Mouse (Mus musculus) cerebellum, postnatal 10 days (tissue): ENCODE results near the gene Zfp740.
"Not testable (repeated sequence)": the region's sequence is repeated elsewhere in the genome, so short reads cannot be mapped to it uniquely, and the experiment has no call there.

ENCODE experiments used
- DNase-seq, 2 experiments: peaks; one replicate each; pipeline ENCODE4 v3.0.0; 2021; ENCODE audit warnings: mixed read lengths in 2 of 2

Zfp740 gene

DNA sequence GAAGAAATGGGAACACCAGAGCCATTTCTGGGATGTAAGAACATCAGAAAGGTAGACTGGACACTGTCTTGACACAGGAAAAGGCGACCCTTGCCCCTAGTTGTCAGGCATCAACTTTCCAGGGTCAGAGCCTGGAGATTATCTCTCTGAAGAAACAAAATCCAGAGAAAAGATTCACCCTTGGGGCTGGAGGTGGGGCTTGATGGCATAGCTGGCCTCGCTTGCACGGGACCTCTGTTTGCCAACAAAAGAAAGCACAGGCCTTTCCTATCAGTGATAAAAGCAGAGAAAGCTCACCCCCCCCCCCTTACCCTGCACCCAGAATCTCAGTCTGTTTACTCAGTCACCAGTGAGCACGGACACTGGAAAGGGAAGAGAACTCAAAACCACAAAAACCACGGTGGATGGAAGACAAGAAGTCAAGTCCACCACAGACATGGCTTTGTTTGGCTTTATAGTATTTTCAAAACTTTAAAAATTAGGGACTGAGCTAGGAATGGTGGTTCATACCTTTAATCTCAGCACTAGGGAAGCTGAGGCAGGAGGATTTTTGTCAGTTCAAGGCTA is 10.1 kb upstream of the Zfp740 start:
- no peak for DNase-seq

DNA sequence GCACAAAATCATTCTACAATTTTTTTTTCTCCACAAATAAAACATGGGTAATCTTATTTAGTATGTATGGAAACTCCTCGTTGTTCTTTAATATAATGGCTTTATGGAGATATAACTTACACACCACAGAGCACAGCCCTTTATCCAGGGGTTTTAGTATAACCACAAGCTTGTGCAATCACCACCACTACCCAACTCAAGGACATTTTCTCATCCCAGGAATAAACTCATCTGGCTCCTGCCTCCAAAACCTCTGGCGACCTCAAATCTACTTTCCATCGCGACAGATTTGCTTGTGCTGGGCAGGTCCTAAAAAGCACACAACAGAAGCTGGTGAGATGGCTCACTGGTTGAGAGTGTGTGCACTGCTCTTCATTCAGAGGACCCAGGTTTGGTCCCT is 9.4 kb upstream of the Zfp740 start:
- DNase-seq, result no peak

DNA sequence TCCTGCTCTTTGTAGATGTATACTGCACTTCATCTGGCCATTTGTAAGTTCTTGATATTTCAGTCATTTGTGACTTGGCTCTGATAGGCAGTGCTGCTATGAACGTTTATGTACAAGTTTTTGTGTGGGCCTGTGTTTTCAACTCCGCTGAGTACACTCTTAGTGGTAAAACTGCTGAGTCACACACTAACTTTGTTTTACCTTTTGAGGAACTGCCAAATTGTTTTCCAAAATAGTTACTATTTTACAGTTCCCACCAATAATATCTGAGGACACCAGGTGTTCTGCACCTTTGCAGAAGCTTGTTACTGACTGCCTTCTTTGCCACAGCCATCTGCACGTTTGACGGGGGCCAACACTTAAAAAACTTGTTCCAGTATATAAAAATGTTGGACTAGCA is 8.6 kb upstream of the Zfp740 start:
- DNase-seq, result no peak

DNA sequence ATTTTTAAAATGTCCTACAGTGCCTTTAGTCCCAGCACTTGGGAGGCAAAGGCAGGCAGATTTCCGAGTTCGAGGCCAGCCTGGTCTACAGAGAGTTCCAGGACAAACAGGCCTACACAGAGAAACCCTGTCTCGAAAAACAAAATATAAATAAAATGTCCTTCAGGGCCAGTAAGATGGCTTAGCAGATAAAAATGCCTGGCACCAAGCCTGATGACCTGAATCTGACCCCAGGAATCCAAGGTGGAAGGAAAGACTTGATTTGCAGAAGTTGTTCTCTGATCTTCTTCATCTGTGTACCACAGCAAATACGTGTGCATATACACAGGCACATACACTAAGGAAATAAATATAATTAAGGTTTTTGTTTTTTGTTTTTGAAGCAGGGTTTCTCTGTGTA is 7.7 kb upstream of the Zfp740 start:
- no peak for DNase-seq

DNA sequence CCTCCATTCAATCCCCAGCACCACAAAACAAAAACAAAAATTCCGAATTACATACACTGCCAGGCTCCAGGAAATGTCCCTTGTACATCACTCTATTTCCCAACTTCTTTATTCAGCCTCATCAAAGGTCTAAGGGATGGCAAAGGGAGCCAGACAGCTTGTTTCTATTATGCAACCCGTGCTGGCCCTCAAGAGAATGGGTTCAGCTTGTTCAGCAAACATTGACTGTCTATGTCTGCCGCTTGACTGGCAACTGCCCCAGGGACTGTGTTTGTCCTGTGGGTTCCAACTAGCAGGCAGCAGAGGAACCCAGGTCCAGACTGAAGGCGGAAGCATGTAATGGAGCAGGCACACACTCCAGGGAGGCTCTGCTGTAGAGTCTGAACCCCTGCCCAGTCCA is 4.2 kb upstream of the Zfp740 start:
- DNase-seq, result no peak

DNA sequence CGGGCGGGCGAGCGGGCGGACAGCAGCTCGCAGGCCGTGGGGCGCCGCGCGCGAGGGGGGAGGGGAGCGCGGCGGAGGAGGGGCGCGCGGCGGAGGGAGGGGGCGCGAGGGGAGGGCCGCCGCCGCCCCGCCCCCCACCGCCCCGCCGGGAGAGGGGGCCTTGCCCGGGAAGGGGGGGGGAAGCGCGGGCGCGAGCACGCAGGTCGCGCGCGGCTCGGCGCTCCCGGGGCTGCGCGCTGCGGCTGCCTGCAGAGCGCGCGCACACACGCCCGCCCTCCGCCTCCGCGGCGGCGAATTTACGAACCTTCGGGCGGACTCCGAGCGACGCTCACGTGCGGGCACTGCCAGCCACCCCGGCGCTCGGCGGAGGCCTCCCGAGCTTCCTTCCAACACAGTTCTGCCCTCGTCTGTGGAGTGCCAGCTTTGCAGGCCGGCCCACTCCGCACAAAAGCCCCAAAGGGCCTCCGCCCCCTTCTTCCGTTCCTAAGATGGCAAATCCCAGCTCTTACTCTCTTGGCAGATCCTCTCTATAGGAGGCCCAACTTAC is 859 bp downstream of the Zfp740 start:
- DNase-seq, result peak; percentile 80 to 83

DNA sequence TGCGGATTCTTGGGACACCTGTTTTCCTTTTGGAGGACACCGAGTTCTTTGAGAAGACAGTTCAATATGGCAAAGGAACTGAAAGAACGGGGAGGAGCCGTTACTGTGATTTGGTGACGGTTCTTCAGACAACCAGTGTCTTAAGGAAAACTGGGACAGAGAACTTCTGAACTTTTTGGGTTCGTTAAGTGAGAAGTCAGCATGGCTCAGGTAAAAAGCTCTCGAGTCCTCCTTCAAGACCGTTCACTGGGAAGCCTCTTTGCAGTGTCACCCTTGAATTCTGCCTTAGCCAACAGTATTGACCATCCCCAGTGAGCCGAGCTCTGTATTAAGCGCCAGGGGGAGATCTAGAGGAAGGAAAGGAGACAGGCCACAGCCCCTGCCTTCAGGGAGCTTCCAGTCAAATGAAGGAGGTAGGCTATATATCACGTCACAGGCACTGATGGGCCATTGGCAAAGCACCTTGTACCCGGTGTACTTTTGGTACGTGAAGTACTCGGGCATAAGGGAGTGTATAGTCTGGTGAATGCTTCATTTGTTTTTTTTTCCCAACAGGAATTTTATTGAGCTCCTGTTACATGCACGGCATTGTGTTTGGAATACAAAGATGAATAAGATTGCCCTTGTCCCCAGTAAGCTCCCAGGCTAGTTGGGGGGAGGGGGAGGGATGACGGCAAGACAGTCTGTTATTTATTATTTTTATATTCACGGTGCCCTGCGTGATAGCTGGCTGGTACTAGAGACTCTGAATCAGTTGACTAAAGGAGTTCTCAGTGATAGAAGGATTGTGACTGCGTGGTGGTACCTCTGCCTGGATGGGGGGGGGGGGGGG is 1.8 kb downstream of the Zfp740 start, which contains the start of gene Csad:
Csad (minus strand) TSS at position 51 of the 832 bp plus-strand sequence.
- DNase-seq, result peak in 1 of 2 experiments; percentile 45

DNA sequence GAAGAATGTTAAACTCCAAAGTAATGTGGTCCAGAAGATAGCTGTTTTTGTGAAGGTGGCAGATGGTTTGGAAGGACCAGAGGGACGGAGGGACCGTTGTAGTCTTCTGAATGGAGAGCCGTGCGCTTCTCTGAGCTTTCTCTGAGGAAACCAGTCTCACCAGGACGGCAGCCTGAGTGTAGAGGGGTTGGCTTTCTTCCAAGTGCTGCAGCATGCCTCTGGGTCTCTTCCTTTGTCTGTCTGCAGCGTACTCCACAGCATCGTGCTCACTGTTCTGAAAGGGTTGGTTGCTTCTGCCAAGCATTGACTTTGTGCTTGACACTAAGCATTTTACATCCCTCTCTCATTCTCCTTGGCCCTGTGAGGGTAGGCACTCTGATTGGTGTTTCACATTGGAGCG is 2.7 kb downstream of the Zfp740 start:
- DNase-seq, result peak; percentile 73 to 76

DNA sequence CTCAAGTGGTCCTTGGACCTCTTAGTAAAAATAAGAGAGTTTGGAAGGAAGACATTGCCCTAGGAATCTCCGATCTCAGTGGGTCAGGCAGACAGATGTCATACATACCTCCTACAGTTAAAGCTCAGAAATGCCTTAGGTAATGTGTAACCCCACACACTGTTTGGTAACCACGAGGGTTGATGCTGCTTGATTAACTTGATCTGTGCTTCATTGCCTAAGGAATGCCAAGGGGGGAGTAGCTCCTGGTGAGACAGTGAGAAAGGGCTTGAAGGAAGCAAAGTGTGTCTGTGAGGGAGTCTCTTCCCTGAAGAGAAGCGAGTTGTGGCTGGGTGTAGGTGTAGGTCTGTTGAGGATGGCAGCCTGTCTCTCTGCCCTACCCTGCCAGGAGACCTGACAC is 4.3 kb downstream of the Zfp740 start:
- no peak for DNase-seq

DNA sequence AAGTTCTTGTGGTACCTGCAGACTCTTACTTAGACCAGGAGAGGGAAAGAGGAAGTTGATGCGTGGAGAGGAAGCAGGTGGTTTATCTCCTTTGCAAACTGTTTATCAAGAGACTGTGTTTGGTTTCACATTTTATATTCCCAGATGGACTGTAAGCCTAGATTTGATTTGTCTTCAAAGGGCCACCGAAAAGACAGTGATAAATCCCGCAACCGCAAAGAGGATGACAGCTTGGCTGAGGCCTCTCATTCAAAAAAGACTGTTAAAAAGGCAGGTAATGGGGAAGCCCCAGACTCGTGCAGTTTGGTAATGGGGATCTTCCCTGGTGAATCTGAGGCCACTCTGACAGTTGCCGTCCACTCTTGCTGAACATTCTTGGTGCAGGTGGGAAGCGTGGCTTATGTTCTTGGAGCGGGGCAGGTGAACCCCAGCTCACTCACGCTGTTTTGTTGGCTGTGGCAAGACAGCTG is 5.1 kb downstream of the Zfp740 start:
- no peak for DNase-seq

DNA sequence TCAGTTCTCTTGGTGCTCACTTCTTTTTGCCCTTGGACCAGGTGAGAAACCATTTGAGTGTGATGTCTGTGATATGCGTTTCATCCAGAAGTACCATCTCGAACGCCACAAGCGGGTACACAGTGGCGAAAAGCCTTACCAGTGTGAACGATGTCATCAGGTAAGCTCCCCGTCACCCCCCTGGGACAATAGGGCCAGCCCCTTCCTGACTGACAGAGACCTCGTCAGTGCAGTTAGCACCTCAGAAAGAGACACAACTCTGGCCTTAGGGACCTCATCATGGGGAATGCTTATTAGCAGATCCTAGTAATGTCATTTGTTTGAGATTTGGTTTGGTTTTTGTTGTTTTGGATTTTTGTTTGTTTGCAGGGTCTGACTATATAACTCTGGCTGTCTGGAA is 6.1 kb downstream of the Zfp740 start:
- DNase-seq, result no peak

DNA sequence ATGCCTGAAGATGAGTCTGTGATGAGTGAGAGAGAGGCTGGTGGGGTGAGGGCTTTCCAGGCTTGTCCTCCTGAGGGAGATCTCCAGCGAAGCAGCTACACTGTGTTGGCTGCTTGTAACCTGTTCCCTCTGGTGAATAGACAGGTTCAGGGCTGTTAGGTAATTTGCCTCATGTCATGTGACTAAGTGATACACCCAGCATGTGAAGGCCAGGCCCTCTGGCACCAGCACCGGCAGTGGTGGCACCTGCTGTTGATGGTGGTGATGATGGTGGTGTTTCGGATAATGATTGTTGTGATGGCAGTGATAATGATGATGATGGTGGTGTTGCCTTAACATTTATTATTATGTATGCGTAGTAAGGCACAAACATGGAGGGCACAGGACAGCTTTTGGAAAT is 7.8 kb downstream of the Zfp740 start:
- DNase-seq, result no peak

DNA sequence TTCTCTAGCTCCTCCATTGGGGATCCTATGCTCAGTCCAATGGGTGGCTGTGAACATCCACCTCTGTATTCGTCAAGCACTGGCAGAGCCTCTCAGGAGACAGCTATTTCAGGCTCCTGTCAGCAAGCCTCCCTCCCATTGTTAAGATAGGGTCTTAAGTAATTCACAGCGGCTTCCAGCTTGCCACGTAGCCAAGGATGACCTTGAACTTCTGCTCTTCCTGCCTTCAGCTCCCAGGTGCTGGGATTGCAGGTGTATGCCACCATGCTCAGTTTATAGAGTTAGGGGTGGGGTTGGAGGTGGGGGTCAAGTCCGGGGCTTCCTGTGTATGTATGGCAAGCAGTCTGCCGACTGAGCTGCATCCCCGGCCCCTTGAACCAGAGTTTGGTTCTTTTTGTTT is 8.8 kb downstream of the Zfp740 start:
- no peak for DNase-seq

DNA sequence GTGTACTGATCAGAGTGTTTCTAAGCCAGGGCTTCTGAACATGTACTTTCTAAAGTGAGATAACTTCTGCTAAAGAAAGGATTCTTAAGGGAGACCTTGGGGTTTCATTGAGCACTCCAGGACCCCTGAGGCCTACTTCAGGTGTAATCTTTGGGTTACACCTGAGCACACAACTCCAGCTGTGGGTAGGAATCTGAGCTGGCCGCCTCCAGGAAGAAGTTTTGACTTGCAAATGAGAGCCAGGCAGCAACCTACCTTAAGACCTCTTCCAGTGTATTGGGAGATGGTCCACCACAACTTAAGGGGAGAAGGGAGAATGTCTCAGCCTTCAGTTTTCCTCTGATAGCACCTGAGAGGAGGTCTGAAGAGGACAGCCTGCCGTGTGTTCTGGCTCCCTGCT is 11.1 kb downstream of the Zfp740 start:
- DNase-seq, result no peak

DNA sequence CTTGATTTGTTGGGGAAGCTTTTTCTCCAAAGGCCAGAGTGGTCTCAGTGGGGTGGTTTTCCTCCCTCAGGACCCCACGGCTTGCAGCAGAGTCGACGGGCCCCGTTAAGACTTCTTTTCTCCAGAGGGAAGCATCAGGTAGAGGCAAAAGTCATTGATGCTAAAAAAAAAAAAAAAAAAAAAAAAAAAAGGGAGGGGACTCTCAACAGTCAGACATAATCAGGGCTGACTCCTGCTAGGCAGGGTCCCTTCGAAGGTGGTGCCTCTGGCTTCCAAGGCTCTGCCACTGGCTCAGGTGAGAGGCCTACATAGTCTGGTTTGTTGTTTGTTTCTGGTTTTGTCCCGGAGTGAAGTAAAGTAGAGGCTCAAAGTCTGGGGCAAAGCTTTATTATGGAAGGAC is 12.6 kb downstream of the Zfp740 start:
- no peak for DNase-seq

DNA sequence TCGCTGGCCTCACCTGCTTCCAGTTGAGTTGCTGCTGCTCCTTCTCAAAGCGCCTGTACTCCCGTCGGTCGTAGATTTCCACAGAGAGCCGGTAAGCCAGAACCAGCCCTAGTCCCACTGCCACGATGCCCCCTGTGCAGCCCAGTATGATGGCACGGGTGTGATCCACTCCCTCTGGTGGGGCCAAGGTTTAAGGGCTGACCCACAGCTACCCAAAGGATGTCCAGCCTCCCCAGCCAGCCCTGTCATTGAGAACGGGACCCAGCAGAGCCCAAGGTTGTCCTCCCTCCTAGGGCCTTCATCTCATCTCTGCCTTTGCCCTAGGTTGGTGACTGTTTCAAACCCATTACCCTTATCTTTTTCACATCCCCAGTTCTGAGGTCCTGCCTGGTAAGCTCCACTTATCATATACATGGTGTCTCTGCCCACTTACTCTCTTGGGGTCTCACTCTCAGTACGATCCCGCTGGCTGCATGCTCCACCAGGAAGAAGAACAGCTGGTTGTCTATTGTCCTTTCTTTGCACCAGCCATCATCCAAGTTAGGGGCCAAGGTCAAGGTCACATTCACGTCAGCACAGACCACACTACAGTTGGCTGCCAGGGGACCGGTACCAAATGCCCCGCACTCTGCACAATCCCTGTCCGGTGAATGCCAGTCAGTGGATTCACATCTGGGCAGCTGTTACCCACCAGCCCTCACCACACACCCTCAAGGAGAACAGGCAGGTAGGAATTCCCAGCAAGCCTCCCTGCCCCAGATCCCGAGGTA is 13.6 kb downstream of the Zfp740 start:
- DNase-seq, result no peak

DNA sequence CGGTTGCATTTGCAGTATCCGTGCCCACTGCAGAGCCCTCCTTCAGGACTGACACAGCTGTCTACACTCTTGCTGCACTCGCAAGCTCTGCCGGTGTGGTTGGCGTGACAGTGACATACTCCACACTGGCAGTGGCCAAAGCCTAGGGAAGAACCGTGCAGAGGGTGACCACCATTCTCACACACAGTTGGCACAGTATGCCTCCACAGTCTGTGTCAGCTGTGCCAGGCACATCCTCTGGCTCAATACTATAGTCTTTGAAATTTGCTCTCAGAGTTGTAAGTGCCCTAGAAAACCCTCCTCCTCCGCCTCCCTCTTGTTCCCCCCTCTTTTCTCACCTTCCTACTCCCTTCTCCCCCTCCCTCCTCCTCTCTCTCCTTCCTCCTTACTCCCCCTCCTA is 14.3 kb downstream of the Zfp740 start:
- DNase-seq, result no peak

DNA sequence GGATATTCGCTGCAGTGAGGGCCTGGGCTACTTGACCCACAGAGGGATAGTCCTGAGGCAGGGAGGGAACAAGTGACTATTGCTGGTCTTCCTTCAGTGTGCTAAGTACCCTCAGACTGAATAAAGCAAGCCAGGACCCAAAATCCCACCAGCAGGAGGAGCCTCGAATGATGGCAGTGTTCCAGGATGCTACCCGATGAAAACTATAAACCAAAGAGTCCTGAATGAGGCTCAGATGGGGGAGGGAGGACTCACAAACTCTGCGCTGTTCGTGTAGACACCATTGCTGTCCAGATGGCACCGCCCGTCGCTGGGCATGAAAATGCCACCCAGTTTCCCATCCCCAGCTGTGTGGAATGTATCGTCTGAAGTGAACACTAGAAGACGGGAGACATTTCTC is 19.3 kb downstream of the Zfp740 start:
- DNase-seq, result peak; percentile 50 to 63

DNA sequence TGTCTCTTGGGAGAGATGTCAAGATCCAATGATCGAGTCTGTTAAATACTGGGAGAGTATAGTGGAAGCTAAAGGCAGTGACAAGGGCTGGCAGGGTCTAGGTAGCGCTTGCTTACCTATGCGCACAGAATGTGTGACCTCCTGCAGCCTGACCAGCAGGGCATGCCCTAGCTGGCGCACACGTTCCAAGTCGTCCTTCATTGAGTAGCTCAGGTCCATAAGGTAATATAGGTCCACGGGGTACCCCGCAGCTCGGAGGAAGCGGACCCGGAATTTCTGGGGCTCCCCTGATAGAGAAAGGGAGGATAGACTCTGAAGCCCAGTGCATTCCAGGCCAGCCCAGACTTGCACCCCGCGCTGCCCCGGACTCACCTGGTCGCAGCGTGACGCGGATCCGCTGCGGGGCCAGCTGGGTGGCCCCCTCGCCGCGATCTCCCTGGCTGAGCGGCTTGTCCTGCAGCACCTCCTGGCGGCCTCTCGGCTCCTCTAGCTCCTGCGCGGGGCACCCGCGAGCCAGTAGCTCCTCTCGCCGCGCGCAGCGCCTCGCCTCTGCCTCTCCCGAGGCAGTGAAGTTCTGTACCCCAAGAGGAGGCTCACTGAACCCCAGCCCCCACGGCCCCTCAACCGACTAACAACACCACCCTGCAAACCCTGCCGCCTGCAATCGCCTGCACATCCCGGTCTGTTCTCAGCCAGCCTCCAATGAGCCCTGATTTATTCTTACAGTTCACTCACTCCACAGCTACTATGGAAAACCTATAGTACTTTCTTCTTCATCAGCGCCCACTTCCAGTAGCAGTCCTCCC is 21.3 kb downstream of the Zfp740 start:
- peak; percentile 86 to 87 for DNase-seq

DNA sequence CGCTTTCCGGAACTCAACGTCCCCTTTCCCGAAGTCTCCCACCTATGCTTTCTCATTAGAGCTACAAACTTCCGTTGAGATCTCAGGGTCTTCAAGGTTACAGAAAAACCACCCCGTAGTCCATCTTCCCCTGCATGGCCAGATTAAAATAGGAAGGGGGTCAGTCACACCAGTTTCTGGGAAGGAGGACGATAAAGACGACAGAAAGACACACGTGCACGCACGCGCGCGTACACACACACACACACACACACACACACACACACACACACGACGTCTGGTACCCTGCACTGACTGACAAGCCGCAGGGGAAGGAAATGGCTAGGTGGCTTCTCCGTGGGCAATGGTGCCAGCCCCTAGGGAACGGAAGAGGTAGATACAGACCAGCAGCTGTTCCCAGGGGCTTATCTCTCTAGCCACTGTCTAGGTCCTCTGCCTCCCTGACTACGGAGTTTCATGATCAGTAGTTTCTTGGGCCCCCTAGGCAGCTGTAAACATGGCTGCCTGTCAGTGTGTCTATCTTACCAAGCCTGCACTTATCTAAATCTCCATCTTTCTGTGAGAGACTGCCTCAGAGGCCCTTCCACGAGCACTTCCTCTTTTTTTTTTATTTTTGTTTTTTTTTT is 22.1 kb downstream of the Zfp740 start:
- no peak for DNase-seq

DNA sequence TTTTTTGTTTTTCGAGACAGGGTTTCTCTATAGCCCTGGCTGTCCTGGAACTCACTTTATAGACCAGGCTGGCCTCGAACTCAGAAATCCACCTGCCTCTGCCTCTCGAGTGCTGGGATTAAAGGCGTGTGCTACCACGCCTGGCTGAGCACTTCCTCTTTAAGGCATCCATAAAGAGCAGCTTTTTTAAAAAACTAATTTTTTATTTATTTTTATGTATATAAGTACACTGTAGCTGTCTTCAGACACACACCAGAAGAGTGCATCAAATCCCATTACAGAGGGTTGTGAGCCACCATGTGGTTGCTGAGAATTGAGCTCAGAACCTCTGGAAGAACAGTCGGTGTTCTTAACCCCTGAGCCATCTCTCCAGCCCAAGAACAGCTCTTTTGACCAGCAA is 22.6 kb downstream of the Zfp740 start:
- not testable (repeated sequence) for DNase-seq
